In genomic region chr5:113110929-113111328, GRCm38 (mm10) we compare ENCODE assay signal across 10 mouse cellular contexts. TPM values are rescaled to one million over a fixed set of nuclear protein-coding genes. Genes with fewer than 3 reads are reported as not detected.
A peak's percentile ranks its signal among the peaks of the same experiment; 100 is the strongest.
DNase-seq lines count a peak whose midpoint lies in the region; ATAC-seq and TF ChIP-seq lines count a peak whose summit lies in the region.
"Had no signal": no experiment of that assay in that cellular context is flagged by ENCODE, and none has a peak within 500 bp of the region (broad histone marks: within the 10 kb centered on the region; RNA-seq: fewer than 3 reads in every experiment).

No protein-coding gene starts in this region.

- no peaks in the 10 kb centered on the region for H3K36me3 ChIP-seq in kidney, embryonic 15.5 days
- no peaks in the 10 kb centered on the region for H3K36me3 ChIP-seq in hindbrain, postnatal 0 days (ENCODE audit: insufficient read depth, low read length)
- no peaks in the 10 kb centered on the region for H3K36me3 ChIP-seq in midbrain, postnatal 0 days (ENCODE audit: insufficient read depth, low read length)

- H3K9me3 ChIP-seq in kidney, embryonic 15.5 days (replicated peaks) = no peaks in the 10 kb centered on the region
- H3K9me3 ChIP-seq in hindbrain, postnatal 0 days (ENCODE audit: low read length) = no peaks in the 10 kb centered on the region
- no peaks in the 10 kb centered on the region for H3K9me3 ChIP-seq in midbrain, postnatal 0 days (ENCODE audit: low read length)

- ATAC-seq in kidney, embryonic 15.5 days (replicated peaks; ENCODE audit: low FRiP score) = peak; percentile 50
- ATAC-seq in common myeloid progenitor, adult 5-6 weeks (replicated peaks; ENCODE audit: low read depth, poor library complexity, severe bottlenecking) = peak; percentile 34
- ATAC-seq in hindbrain, postnatal 0 days = peak; percentile 25; the same call in 1 of the 2 replicates
- ATAC-seq in midbrain, postnatal 0 days (ENCODE audit: low FRiP score) = 0 out of 2 replicates have a peak, but pooled peaks have one; percentile 4

- no peak overlapping the region for H3K4me3 ChIP-seq in kidney, embryonic 15.5 days (replicated peaks)
- H3K4me3 ChIP-seq in hindbrain, postnatal 0 days (ENCODE audit: low read length) = no peak overlapping the region
- no peak overlapping the region for H3K4me3 ChIP-seq in midbrain, postnatal 0 days (ENCODE audit: low read depth, low read length)

- no peak for TF ChIP-seq CTCF in hindbrain, postnatal 0 days (IDR thresholded peaks at IDR 0.05; ENCODE audit: low read depth)
- TF ChIP-seq CTCF in midbrain, postnatal 0 days (IDR thresholded peaks at IDR 0.05) = no peak

- H3K9ac ChIP-seq in kidney, embryonic 15.5 days = no peak overlapping the region
- no peak overlapping the region for H3K9ac ChIP-seq in hindbrain, postnatal 0 days (replicated peaks; ENCODE audit: low read length)
- H3K9ac ChIP-seq in midbrain, postnatal 0 days (replicated peaks; ENCODE audit: low read length, poor library complexity, severe bottlenecking) = peak overlapping the region; percentile 36; the same call in 1 of the 2 replicates

- 0 out of 2 replicates have a peak overlapping the region, but pooled peaks have one; percentile 3 for H3K4me2 ChIP-seq in kidney, embryonic 15.5 days
- H3K4me2 ChIP-seq in hindbrain, postnatal 0 days (ENCODE audit: low read depth, low read length) = no peak overlapping the region
- H3K4me2 ChIP-seq in midbrain, postnatal 0 days (ENCODE audit: low read depth, low read length, poor library complexity, severe bottlenecking) = no peak overlapping the region

- WGBS in kidney, embryonic 15.5 days = 0% methylated on average over 1 of the region's 1 CpGs
- WGBS in hindbrain, postnatal 0 days = 10% methylated on average over 1 of the region's 1 CpGs
- 0% methylated on average over 1 of the region's 1 CpGs for WGBS in midbrain, postnatal 0 days

- peak overlapping the region; percentile 81 for H3K27ac ChIP-seq in kidney, embryonic 15.5 days
- H3K27ac ChIP-seq in hindbrain, postnatal 0 days = peak overlapping the region; percentile 64; the same call in 1 of the 2 replicates
- H3K27ac ChIP-seq in midbrain, postnatal 0 days (ENCODE audit: low read depth, low read length) = peak overlapping the region; percentile 47

- no peak for DNase-seq in kidney, postnatal 36 days
- DNase-seq in hindbrain, postnatal 0 days (ENCODE audit: low spot score) = no peak
- DNase-seq in midbrain, postnatal 0 days (ENCODE audit: low spot score) = no peak
- no peak for DNase-seq in adrenal gland, adult (ENCODE audit: inconsistent age in 2 of 2, low spot score in 1 of 2)
- no peak for DNase-seq in right cerebral cortex, postnatal 4 days
- DNase-seq in cerebellum, postnatal 4 days (ENCODE audit: low spot score in 2 of 2) = no peak
- DNase-seq: cerebellum, adult 11 months had no signal

- no peaks in the 10 kb centered on the region for H3K27me3 ChIP-seq in kidney, embryonic 15.5 days
- H3K27me3 ChIP-seq in hindbrain, postnatal 0 days (ENCODE audit: insufficient read depth, low read length) = no peaks in the 10 kb centered on the region
- H3K27me3 ChIP-seq in midbrain, postnatal 0 days (ENCODE audit: insufficient read depth, low read length) = no peaks in the 10 kb centered on the region

- H3K4me1 ChIP-seq in kidney, embryonic 15.5 days = peaks cover 63% of the 10 kb centered on the region
- H3K4me1 ChIP-seq in hindbrain, postnatal 0 days (ENCODE audit: insufficient read depth, low read length) = no peaks in the 10 kb centered on the region
- no peaks in the 10 kb centered on the region; the same call in 1 of the 2 replicates for H3K4me1 ChIP-seq in midbrain, postnatal 0 days (ENCODE audit: insufficient read depth, low read length)

RNA-seq across cellular contexts. Expression of gene Crybb3, which starts 29.5 kb away (rescaled TPM):
- polyA plus RNA-seq in kidney, embryonic 15.5 days (2015; fragmentation: Nextera tagmentation; extraction: Ambion mirVana) = 1.1 and 1.2 TPM in 2 replicates
- not detected in 2 replicates for total RNA-seq in common myeloid progenitor, adult 5-6 weeks (2017)
- 1.6 and 5.3 TPM in 2 replicates for total RNA-seq in hindbrain, postnatal 0 days (2014; rRNA removed)
- polyA plus RNA-seq in hindbrain, postnatal 0 days (2015; fragmentation: Nextera tagmentation; extraction: Ambion mirVana) = 2.3 and 2.6 TPM in 2 replicates
- total RNA-seq in midbrain, postnatal 0 days (2014; rRNA removed) = 1.4 and 3.0 TPM in 2 replicates
- 2.2 and 3.1 TPM in 2 replicates for polyA plus RNA-seq in midbrain, postnatal 0 days (2015; fragmentation: Nextera tagmentation; extraction: Ambion mirVana)
- polyA plus RNA-seq: liver, embryonic 16.5 days had no signal

RNA-seq across cellular contexts. Expression of gene Crybb2, which starts 41.0 kb away (rescaled TPM):
- polyA plus RNA-seq in kidney, embryonic 15.5 days (2015; fragmentation: Nextera tagmentation; extraction: Ambion mirVana) = not detected in 2 replicates
- not detected in 2 replicates for total RNA-seq in common myeloid progenitor, adult 5-6 weeks (2017)
- total RNA-seq in hindbrain, postnatal 0 days (2014; rRNA removed) = not detected in 2 replicates
- not detected in 2 replicates for polyA plus RNA-seq in hindbrain, postnatal 0 days (2015; fragmentation: Nextera tagmentation; extraction: Ambion mirVana)
- not detected in 2 replicates for total RNA-seq in midbrain, postnatal 0 days (2014; rRNA removed)
- not detected in 2 replicates for polyA plus RNA-seq in midbrain, postnatal 0 days (2015; fragmentation: Nextera tagmentation; extraction: Ambion mirVana)
- polyA plus RNA-seq: liver, embryonic 16.5 days had no signal
